Mouse (Mus musculus): ENCODE results near the gene Ovgp1.

DNA sequence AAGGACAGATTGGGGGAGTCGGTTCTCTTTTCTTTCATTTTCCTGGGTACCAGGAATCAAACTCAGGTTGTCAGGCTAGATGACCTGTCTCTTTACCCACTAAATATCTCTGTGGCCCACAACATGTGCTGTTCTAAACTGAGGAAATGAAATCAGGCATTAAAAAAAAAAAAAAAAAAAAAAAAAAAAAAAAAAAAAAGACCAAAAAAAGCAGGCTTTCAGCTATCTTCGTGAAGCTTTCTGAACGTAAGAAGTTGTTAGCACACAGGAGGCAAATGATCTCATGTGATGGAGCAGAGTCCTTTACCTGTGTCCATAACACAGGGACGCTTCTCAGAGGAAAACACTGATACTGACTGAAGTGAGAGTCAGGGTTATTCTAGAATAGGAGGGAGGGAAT lies 37.4 kb upstream of the Ovgp1 start:
- 0 out of 2 replicates have a peak, but pooled peaks have one; percentile 44 for TF ChIP-seq ZNF384 (IDR thresholded peaks at IDR 0.05; ENCODE audit: low read depth, low read length)
- no peak for TF ChIP-seq CHD2 (IDR thresholded peaks at IDR 0.05; ENCODE audit: low read depth, low read length)
- TF ChIP-seq MAFK (IDR thresholded peaks at IDR 0.05; ENCODE audit: insufficient read depth, low read depth, low read length): no peak
- TF ChIP-seq HCFC1 (IDR thresholded peaks at IDR 0.05; ENCODE audit: borderline replicate concordance, insufficient read depth, low read length): no peak
